Mouse (Mus musculus): Measurements from ENCODE around the gene C030005K15Rik. TPM values are rescaled to one million over a fixed set of nuclear protein-coding genes. Genes with fewer than 3 reads are reported as not detected.
"Not testable (repeated sequence)": the region's sequence is repeated elsewhere in the genome, so short reads cannot be mapped to it uniquely, and the experiment has no call there.

The C030005K15Rik gene
- total RNA-seq (2021): under 1 TPM in 1 of 2 experiments, not detected in 1; 0.32 TPM
- long read RNA-seq: 0 reads

DNA sequence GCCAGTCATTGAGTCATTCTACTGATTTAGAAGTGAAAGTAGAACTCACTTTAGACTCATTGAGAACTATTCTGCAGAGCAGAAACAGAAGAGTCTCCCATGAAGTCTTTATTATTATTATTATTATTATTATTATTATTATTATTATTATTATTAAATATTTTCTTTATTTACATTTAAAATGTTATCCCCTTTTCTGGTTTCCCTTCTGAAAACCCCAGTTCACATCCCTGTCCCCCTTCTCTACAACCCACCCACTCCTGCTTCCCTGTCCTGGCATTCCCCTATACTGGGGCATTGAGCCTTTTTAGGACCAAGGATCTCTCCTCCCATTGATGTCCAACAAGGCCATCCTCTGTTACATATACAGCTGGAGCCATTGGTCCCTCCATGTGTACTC, at the start of gene C030005K15Rik:
Gene C030005K15Rik, minus strand, starts transcription at position 101 of the 400 bp plus-strand sequence.
- DNase-seq (ENCODE audit: low spot score in 2 of 2): not testable (repeated sequence)

DNA sequence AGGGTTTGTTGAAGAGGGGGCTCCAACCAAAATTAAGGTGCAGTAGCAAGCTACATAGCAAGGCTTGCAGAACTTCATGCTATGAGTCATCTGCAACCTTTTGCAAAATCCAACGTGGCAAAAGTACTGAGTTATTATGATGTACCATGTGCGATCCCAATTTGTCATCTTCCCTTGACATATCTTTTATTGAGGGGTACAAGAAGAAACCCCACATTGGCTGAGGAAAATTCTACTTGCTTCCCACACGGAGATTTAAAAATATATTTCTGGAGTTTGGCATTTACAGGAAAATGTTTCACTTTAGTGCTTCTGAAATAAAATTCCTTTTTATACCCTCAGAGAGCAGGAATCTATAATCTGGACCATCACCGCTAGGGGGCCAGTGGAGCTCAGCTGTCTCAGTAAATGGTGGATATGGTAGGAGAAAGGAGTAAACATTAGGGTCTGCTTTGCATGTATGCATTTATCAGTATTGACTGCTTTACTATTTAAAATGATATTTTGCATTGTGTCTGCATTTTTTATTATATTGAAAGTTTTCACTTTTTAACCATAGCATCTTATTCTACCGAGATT, 41.7 kb upstream of the C030005K15Rik start:
- DNase-seq (ENCODE audit: low spot score in 2 of 2): peak in 1 of 2 experiments; percentile 18

DNA sequence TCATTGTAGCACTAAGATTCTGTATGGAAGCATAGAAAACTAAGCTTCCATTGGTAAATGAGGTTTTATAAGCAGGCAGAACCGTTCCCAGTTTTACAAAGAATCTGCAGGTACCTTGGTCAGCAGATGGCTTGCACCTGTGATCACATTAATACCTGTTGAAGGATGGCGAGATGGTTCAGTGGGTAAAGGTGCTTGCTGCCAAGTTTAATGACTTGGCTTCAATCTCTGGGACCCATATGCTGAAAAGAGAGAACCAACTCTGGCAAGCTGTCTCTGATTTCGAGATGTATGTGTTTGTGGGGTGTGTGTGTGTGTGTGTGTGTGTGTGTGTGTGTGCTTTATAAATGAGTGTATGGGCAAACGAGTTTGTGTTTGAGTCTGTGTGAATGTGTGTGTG, 27.3 kb upstream of the C030005K15Rik start:
- DNase-seq (ENCODE audit: low spot score in 2 of 2): no peak

DNA sequence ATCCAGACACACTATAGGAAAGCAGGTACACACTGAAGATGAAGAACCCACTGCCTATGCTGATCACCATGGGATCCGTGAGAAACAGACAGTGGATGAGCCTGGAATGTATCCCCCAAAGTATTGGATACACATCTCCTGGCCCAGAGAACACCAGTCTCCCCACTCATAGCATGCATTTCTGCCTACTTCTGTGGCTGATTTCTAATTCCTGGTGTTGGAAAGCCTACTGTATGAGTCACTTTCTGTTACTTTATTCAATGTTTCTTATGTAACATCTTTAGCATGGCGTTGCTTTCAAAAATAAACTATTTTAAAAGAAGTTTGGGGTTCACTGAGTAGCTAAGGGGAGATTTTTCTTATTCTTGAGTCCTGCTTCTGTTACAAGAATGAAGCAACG, 20.7 kb upstream of the C030005K15Rik start:
- DNase-seq (ENCODE audit: low spot score in 2 of 2): no peak

DNA sequence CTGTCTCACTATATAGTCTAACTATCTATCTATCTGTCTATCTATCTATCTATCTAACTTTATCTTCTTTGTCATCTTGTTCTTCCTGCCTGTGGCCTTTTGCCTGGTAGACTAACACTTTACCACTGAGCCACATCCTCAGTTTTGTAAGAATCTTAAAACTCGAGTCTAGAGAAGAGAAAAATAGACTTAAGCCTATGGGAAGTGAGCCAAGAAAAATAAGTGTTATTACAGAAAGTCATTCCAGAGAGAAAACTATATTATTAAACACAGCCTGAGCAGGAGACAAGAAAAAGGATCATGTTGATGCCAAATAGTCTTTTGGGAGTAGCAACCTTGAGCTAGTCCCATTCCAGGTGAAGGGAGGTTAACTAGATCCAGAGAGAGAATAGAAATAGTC, 626 bp downstream of the C030005K15Rik start:
- no peak for DNase-seq (ENCODE audit: low spot score in 2 of 2)

DNA sequence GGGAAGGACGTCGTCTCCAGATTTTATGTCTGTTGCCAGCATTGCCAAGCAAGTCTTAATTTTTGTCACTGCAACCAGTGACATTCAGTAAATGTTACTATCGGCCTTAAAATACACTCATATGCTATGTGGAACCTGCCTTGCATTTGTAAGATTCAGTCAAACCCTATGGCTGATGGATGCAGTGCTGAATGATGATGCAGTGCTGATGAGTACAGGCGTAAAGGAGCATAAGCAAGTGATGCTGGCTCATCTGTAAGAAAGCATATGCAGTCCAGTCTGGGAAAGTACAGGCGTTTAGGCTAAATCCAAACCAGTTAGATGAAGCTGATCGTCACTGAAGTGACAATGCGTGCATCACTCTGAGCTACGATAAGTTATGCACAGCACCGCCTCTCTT, 3.8 kb downstream of the C030005K15Rik start:
- no peak for DNase-seq (ENCODE audit: low spot score in 2 of 2)

DNA sequence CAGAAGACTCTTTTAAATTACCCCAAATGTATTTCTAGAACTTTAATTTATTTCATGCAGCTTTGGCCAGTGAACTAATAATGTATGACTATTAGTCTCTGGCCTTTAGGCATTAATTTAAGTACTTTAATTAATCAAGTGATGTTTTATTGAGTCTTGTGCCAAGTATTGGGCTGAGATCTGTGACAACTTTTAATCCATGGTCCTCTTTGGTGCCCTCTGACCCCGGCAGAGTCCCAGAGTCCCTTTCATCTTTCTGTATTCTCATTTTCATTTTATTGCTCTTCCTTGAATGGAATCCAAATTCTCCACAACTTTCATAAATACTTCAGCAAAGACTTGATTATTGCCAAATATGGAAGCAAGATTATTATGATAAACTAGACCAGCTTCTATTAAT, 5.9 kb downstream of the C030005K15Rik start:
- DNase-seq (ENCODE audit: low spot score in 2 of 2): no peak

DNA sequence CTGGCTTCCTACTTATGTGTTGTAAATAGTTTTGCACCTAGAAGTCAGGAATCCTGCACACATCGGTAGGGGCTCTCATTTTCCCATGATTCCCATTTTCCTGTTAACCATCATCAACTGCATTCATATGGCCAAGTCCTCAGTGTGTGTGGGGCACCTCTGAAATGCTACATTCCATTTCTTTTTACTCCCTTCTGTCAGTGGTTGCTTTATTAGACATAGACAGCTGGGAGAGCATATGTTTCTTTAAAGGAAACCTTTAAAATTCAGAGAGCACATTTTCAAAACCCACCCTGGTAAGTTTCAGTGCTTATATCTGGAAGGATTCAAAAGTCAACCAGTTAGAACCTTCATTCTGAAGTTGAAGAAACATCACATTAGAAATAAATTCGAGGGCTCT, 8.5 kb downstream of the C030005K15Rik start:
- no peak for DNase-seq (ENCODE audit: low spot score in 2 of 2)

DNA sequence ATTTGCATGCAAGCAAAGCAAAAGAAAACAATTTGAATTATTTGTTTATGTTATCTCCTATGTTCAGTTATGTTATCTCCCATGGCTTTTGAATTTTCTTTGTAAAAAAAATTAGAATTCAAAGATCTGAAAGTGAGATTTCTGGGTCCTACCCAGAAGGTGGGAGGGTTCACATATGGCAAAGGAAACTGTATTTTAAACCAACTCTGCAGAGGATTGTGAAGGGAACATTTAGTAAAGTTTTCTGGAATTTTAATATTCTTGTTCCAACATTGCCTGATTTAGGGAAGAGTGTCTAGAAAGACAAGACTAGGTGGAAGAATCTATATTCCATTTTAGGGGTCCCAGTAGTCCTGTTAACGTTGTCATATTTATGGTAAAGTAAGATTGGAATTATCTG, 9.3 kb downstream of the C030005K15Rik start:
- no peak for DNase-seq (ENCODE audit: low spot score in 2 of 2)

DNA sequence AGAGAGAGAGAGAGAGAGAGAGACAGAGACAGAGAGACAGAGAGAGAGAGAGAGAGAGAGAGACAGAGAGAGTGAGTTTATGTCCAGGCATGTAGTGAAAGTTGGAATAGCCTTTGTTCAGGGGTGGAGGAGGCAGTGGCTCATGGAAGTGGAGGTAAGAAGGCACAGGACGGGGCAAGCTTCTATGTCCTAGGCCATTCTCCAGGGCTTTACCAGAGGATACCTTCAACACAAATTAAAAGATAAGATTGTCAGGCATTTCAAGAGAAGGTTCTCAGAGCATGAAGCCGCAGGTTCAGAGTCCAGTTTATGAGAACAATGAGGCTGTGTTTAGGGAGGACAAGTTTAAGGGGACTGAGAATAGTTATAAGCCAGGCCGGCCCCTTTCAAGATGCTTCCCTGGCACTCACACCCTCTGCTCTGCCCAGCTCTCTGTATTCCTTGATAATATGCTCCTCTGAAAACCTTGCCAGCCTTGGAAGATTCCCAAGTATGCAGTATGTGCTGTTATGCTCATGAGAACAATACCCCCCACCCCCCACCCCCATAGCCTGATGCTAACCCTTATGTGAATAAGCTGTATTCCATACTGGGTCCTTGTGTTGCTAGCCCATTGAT, 11.2 kb downstream of the C030005K15Rik start:
- no peak for DNase-seq (ENCODE audit: low spot score in 2 of 2)

DNA sequence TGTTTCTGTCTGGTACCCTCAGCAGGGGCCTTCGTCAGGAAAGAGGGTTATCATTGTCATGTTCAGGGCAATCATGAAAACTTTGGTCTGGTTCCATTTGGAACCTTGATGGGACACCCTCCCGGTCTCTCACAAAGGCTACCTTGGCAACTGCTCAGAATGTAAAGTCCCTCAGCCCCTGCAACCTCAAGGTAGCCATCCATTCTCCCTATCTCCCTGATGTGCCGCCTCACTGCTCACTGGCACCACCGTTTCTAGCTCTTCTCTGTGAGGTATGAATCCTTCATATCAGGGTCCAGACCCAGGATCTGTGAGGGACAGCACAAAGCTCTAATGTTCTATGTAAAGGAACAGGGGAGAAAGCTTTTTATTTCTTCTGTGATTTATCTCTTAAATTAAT, 12.0 kb downstream of the C030005K15Rik start:
- DNase-seq (ENCODE audit: low spot score in 2 of 2): no peak

DNA sequence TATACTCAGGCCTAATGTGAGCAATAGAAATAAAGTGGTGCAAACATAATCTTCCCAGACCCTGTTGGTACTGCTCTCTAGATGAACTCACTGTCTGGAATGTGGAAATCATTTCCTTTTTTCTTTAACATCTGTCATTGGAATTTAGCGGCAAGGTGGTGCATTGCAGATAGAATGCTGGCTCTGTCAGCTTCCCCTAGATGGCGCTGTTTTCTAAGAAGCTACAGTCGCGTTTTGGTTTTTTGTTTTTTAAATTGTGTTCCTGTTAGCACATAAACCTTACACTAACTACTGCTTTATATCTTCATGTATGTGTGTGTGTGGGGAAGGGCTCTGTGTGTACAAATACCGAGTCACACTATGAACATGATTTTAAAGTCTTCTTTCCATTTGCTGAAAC, 13.9 kb downstream of the C030005K15Rik start:
- DNase-seq (ENCODE audit: low spot score in 2 of 2): peak; percentile 25 to 44

DNA sequence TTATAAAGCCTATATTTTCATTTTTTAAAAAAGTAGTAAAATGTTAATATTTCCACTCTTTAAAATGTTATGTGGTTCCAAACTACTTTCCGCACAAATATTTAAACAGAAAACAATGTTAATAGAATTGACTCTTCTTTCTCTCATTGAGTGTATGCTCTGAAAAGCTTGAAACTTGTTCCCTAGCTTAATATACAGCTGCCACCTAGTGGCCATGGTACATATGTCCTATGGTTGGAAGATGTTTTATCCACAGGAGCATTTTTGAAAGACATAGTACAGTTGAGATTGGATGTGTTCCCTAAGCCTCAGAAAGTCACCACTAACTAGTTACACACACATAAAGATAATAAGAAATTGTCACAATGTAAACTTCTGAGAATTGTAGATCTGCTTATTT, 22.0 kb downstream of the C030005K15Rik start:
- DNase-seq (ENCODE audit: low spot score in 2 of 2): peak; percentile 33 to 39

DNA sequence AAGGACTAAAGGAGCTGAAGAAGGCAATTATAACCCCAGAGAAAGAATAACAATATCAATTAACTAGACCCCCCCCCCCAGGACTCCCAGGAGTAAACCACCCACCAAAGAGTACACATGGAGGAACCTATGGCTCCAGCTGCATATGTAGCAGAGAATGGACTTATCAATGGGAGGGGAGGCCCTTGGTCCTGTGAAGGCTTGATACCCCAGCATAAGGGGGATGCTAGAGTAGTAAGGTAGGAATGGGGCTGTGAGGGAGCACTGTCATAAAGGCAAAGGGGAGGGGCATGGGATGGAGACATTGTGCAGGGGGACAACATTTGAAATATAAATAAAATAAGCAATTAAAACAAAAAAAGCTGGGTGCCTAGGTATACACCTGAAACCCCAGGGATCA, 24.2 kb downstream of the C030005K15Rik start:
- no peak for DNase-seq (ENCODE audit: low spot score in 2 of 2)

DNA sequence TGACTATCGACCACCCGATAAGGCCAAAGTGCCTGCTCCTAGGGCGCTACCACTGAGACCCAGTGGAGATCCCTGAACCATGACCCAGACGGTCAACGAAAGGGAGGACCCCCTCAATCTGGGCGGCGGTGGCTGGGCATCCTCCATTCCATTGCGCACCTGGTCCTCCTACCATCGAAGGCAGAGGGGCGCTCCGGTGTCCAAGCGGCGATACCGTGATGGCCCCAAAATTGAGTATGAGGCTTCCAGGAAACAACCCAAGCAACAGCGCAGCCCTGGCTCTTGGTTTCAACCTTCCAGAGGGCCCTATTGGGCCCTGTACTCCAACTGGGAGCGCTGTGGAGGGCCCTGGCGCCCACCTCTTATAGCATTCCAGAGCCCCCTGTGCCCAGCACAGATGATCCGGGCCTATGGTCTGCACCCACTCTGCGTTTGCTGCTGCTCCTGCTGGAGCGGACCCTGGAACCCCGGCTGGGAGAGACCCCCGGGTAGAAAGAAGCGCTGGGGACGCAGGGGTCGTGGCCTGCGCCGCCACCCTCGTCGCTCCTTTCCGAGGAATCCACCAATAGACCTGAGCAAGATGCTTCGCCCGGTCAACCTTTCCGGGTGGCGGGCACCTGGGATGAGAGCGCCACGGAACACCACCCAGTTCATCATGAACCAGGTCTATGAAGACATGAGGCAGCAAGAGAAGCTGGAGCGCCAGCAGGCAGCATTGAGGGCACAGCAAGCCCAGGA, 33.0 kb downstream of the C030005K15Rik start:
- no peak for DNase-seq (ENCODE audit: low spot score in 2 of 2)

DNA sequence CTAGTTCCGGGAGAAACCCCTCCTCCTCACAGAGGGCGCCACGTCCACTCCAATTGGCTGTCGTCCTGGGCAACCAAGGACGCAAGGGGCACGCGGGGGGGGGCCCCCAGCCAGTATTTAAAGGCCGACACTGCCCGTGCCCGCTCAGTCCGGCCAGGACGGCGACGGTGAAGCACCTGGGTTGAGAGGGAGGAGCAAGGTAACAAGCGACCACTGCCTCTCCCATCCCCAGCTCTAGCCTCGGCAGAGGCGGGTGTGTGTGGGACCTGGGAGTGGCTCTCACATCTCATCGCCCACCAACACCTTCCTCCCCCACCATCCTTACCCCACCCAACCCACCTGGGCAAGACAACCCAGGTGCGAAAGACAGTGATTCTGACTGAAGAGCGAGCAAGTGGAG, 33.6 kb downstream of the C030005K15Rik start, which contains the start of gene Ccer1:
Gene Ccer1, plus strand, starts transcription at position 147 of the 400 bp plus-strand sequence.
- no peak for DNase-seq (ENCODE audit: low spot score in 2 of 2)

DNA sequence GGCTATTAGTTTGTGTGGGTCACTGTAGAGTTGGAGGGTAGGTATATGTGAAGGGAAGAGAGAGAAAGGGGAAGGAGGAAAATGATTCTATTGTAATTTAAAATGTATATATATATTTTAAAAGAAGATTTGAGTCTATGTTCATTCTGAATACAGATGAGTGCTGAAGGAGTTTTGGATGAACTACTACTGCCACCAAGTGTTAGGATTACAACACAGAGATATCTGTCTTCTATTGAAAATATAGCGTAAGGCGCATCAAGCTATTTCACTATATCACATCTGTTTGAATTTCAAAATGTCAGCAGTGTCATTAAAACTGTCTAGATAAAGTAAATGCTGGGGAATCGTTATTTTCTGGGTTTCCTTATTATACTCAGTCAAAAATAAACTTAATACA, 37.1 kb downstream of the C030005K15Rik start:
- DNase-seq (ENCODE audit: low spot score in 2 of 2): no peak

DNA sequence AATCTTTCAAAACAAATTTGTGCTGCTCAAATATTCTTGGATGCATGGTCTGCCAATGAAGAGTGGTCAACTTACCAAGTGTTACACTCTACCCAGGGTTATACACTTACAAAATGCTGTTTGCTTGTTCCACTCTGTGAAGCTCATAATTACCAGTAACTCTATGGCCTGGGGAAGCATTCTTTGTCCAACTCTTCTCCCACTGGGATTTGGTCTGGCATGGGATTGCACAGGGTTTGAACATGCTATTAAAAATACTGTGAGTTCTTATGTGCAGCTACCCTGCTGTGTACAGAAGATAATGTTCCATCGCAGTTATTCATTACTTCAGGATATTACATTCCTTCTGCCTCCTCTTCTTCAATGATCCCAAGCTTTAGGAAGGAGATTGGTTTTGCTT, 39.4 kb downstream of the C030005K15Rik start:
- no peak for DNase-seq (ENCODE audit: low spot score in 2 of 2)

DNA sequence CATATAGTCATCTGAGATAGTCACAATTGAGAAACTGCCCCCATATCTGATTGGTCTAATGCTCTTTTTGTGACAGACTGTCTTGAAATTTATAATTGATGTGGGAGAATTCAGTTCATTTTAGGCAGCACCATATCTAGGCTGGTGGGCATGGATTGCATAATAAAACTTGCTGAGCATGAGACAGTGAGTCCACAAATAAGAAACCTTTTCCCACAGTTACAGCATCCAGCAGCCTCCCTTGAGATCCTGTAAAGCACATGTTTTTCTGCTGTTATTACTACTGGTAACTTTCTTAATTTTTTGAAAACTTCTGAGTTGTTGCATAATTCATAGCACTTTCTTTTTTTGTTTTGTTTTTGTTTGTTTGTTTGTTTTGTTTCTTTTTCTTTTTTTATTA, 43.6 kb downstream of the C030005K15Rik start:
- DNase-seq (ENCODE audit: low spot score in 2 of 2): no peak
